Mouse (Mus musculus): ENCODE measurements around the gene Evi2b. TPM values are rescaled to one million over a fixed set of nuclear protein-coding genes. Genes with fewer than 3 reads are reported as not detected.

Gene Evi2b
- total and polyA plus RNA-seq, 2 experiments from 2014 or later: 0.25 TPM; not detected in 1

- no peaks in the 10 kb centered on the region for H3K9me3 ChIP-seq (ENCODE audit: low read length)
- 81% methylated on average over 7 of the region's 7 CpGs for WGBS
Measured at GRCm38 (mm10) chr11:79530333-79530761, 6.8 kb upstream of the Evi2b start, which contains the start of the genes Evi2 and Evi2a. TSS of gene Evi2 (minus strand) at chr11:79530589. TSS of gene Evi2a (minus strand) at chr11:79530609.

DNA sequence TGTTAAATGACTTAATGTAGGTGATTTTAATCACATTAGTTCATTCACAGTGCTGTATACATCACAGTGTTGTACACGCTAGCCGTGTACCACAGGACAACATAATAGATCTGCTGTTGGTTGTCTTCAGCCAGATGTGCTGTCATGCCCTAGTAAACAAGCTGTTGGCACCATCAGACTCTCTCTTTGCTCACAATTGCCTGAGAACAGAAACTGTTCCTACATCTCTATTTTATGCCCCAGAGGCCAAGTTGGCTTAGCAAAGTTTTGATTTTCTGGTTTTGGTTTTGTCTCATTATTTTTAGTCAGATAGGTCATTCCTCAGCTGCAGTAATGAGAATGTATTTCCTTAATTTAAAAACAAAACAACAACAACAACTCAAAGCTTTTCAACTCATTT lies 6.2 kb upstream of the Evi2b start:
- H3K27ac ChIP-seq: no peak overlapping the region
- WGBS: 90% methylated on average over 2 of the region's 2 CpGs
- no peaks in the 10 kb centered on the region for H3K27me3 ChIP-seq (ENCODE audit: insufficient read depth, low read length)
- no peak overlapping the region for H3K9ac ChIP-seq (replicated peaks; ENCODE audit: low read length)
- no peak overlapping the region for H3K4me3 ChIP-seq (ENCODE audit: low read length)
- H3K9me3 ChIP-seq (ENCODE audit: low read length): no peaks in the 10 kb centered on the region
- 0 out of 2 replicates have a peak, but pooled peaks cover 4% of the 10 kb centered on the region for H3K4me1 ChIP-seq (ENCODE audit: insufficient read depth, low read length)
- no peaks in the 10 kb centered on the region for H3K36me3 ChIP-seq (ENCODE audit: insufficient read depth, low read length)
- ATAC-seq (no peak), DNase-seq (ENCODE audit: low spot score) (no peak)
- no peak overlapping the region for H3K4me2 ChIP-seq (ENCODE audit: low read depth, low read length)
- no peak for TF ChIP-seq CTCF (IDR thresholded peaks at IDR 0.05; ENCODE audit: low read depth)

More at GRCm38 (mm10) chr11:79530333-79530761, 6.8 kb upstream of the Evi2b start, which contains the start of the genes Evi2 and Evi2a:
- Histone ChIP-seq H3K36me3 (ENCODE audit: insufficient read depth, low read length) (no peaks in the 10 kb centered on the region; the same call in 1 of the 2 replicates), H3K4me2 (ENCODE audit: low read depth, low read length) (no peak within 1 kb of the TSS), H3K4me3 (ENCODE audit: low read length) (no peak within 1 kb of the TSS), H3K27me3 (ENCODE audit: insufficient read depth, low read length) (no peaks in the 10 kb centered on the region), H3K27ac (no peak within 1 kb of the TSS), H3K9ac (replicated peaks; ENCODE audit: low read length) (no peak within 1 kb of the TSS), H3K4me1 (ENCODE audit: insufficient read depth, low read length) (0 out of 2 replicates have a peak, but pooled peaks cover 4% of the 10 kb centered on the region)
- TF ChIP-seq CTCF (IDR thresholded peaks at IDR 0.05; ENCODE audit: low read depth): no peak
- DNase-seq (ENCODE audit: low spot score) (no peak), ATAC-seq (no peak)

- Histone ChIP-seq H3K4me3 (ENCODE audit: low read length) (no peak overlapping the region), H3K4me2 (ENCODE audit: low read depth, low read length) (no peak overlapping the region), H3K27ac (no peak overlapping the region), H3K9ac (replicated peaks; ENCODE audit: low read length) (no peak overlapping the region), H3K27me3 (ENCODE audit: insufficient read depth, low read length) (no peaks in the 10 kb centered on the region), H3K9me3 (ENCODE audit: low read length) (no peaks in the 10 kb centered on the region), H3K36me3 (ENCODE audit: insufficient read depth, low read length) (no peaks in the 10 kb centered on the region), H3K4me1 (ENCODE audit: insufficient read depth, low read length) (0 out of 2 replicates have a peak, but pooled peaks cover 4% of the 10 kb centered on the region)
- WGBS: 97% methylated on average over 6 of the region's 6 CpGs
- no peak for TF ChIP-seq CTCF (IDR thresholded peaks at IDR 0.05; ENCODE audit: low read depth)
- ATAC-seq: no peak
- no peak for DNase-seq (ENCODE audit: low spot score)
Measured at GRCm38 (mm10) chr11:79529226-79529625, 5.7 kb upstream of the Evi2b start.

DNA sequence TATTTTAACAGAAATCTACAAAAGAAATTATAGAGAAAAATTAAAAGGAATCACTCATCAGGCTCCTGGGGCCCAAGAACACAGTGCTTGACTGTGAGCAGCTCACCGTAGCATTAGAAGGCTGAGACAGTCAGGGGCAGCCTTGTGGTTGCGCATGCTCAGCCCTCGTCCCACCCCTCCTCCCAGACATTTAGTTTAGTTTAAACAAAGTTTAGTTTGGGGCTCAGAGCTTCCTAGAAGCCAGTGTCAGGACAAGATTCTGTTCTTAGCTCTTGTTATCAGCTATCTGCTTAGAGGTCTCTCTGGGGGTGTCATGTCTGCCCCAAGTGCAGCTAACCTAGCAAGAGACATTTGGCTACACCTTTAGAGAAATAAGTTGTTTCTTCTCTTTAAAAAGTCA lies 5.0 kb upstream of the Evi2b start:
- DNase-seq (ENCODE audit: low spot score): no peak
- Histone ChIP-seq H3K27ac (no peak overlapping the region), H3K4me2 (ENCODE audit: low read depth, low read length) (no peak overlapping the region), H3K9me3 (ENCODE audit: low read length) (no peaks in the 10 kb centered on the region), H3K4me3 (ENCODE audit: low read length) (no peak overlapping the region), H3K9ac (replicated peaks; ENCODE audit: low read length) (no peak overlapping the region), H3K4me1 (ENCODE audit: insufficient read depth, low read length) (0 out of 2 replicates have a peak, but pooled peaks cover 4% of the 10 kb centered on the region), H3K36me3 (ENCODE audit: insufficient read depth, low read length) (no peaks in the 10 kb centered on the region), H3K27me3 (ENCODE audit: insufficient read depth, low read length) (no peaks in the 10 kb centered on the region)
- no peak for ATAC-seq
- WGBS: 91% methylated on average over 3 of the region's 3 CpGs
- TF ChIP-seq CTCF (IDR thresholded peaks at IDR 0.05; ENCODE audit: low read depth): no peak

DNA sequence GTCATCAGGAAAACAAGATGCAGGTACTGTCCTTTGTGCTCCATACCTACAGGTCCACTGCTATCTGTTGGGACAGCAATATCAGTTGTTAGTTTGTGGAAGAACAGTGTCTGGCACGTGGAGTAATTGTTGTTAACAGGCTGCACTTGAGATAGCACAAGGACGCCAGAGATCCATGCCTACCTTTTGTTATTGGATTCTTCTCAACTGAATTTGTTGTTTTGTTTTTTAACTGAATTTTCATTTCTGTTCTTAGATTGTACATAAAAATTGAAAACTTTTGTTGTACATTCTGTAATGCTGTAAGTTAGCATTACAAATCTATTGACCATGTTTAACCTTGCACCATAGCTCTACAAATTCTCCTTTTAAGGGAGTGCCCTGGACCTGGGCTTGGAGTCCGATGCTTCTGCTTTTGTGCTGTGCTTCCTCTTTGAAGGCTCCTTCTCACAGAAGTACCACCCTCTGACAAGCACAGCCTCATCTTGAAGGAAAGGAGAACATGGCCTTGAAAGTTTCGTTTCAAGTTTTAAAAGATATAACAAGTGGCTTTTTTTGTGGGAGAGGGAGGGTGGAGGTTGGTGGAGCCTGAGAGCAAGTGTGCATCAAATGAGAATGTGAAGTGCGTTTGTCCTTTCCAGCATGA lies 4.3 kb upstream of the Evi2b start:
- Histone ChIP-seq H3K9ac (replicated peaks; ENCODE audit: low read length) (no peak overlapping the region), H3K27me3 (ENCODE audit: insufficient read depth, low read length) (no peaks in the 10 kb centered on the region), H3K4me1 (ENCODE audit: insufficient read depth, low read length) (0 out of 2 replicates have a peak, but pooled peaks cover 4% of the 10 kb centered on the region), H3K27ac (no peak overlapping the region), H3K4me2 (ENCODE audit: low read depth, low read length) (no peak overlapping the region), H3K4me3 (ENCODE audit: low read length) (no peak overlapping the region), H3K9me3 (ENCODE audit: low read length) (no peaks in the 10 kb centered on the region), H3K36me3 (ENCODE audit: insufficient read depth, low read length) (no peaks in the 10 kb centered on the region)
- TF ChIP-seq CTCF (IDR thresholded peaks at IDR 0.05; ENCODE audit: low read depth): no peak
- ATAC-seq (no peak), DNase-seq (ENCODE audit: low spot score) (no peak)
- 91% methylated on average over 5 of the region's 5 CpGs for whole genome bisulfite sequencing

GRCm38 (mm10) chr11:79527015-79527738 lies 3.6 kb upstream of the Evi2b start:
- no peak overlapping the region for H3K4me3 ChIP-seq (ENCODE audit: low read length)
- no peak overlapping the region for H3K9ac ChIP-seq (replicated peaks; ENCODE audit: low read length)
- H3K4me2 ChIP-seq (ENCODE audit: low read depth, low read length): no peak overlapping the region
- WGBS: 77% methylated on average over 15 of the region's 15 CpGs
- no peak overlapping the region for H3K27ac ChIP-seq
- H3K36me3 ChIP-seq (ENCODE audit: insufficient read depth, low read length): no peaks in the 10 kb centered on the region
- DNase-seq (ENCODE audit: low spot score) (no peak), ATAC-seq (no peak)
- H3K9me3 ChIP-seq (ENCODE audit: low read length): no peaks in the 10 kb centered on the region
- no peaks in the 10 kb centered on the region for H3K27me3 ChIP-seq (ENCODE audit: insufficient read depth, low read length)
- 0 out of 2 replicates have a peak, but pooled peaks cover 4% of the 10 kb centered on the region for H3K4me1 ChIP-seq (ENCODE audit: insufficient read depth, low read length)
- no peak for TF ChIP-seq CTCF (IDR thresholded peaks at IDR 0.05; ENCODE audit: low read depth)

Data from hindbrain, postnatal 0 days (tissue).